Mouse (Mus musculus): ENCODE results near the gene Ube2f. TPM values are rescaled to one million over a fixed set of nuclear protein-coding genes. Genes with fewer than 3 reads are reported as not detected.

Ube2f gene
- polyA plus RNA-seq, 1 experiment from 2014 or later, result 49.1 TPM

DNA sequence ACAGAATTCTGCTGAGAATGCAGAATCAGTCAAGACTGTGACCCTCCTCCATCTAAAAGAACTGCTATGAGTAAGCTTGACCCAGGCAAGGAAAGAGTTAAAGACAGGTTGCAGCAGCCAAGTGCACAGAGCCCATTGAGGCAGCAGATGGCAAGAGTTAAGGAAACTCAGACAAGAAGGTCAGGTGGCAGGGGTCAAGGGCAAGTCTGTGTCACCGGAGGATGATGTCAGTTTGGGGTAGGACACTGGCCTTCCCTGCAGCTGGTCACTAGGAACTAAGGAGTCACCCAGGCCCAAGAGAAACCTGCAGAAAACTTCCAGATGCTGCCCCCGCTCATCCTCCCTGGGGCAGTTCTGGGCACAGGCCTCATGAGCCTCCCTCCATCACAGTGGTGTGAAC, 74.5 kb downstream of the Ube2f start:
- Histone ChIP-seq H3K27ac (ENCODE audit: low read depth) (no peak overlapping the region), H3K27me3 (ENCODE audit: insufficient read depth, low read length) (no peaks in the 10 kb centered on the region), H3K36me3 (replicated peaks; ENCODE audit: insufficient read depth, low read length) (no peaks in the 10 kb centered on the region), H3K9me3 (ENCODE audit: low read length) (no peaks in the 10 kb centered on the region), H3K4me2 (ENCODE audit: low read depth, low read length) (no peak overlapping the region), H3K9ac (replicated peaks) (no peak overlapping the region), H3K4me1 (ENCODE audit: insufficient read depth) (no peaks in the 10 kb centered on the region; the same call in 1 of the 2 replicates), H3K4me3 (ENCODE audit: low read depth, low read length) (no peak overlapping the region)
- DNase-seq, result no peak
- ATAC-seq, result no peak
- TF ChIP-seq EP300 (IDR thresholded peaks at IDR 0.05; ENCODE audit: low read depth), result no peak
- no peak for TF ChIP-seq CTCF (IDR thresholded peaks at IDR 0.05; ENCODE audit: low read depth)
- WGBS (ENCODE audit: insufficient replicate concordance), result 89% methylated on average over 2 of the region's 2 CpGs

- DNase-seq (no peak), ATAC-seq (no peak)
- Histone ChIP-seq H3K9me3 (ENCODE audit: low read length) (no peaks in the 10 kb centered on the region), H3K27ac (ENCODE audit: low read depth) (no peak overlapping the region), H3K4me3 (ENCODE audit: low read depth, low read length) (no peak overlapping the region), H3K4me1 (ENCODE audit: insufficient read depth) (no peaks in the 10 kb centered on the region; the same call in 1 of the 2 replicates), H3K36me3 (replicated peaks; ENCODE audit: insufficient read depth, low read length) (no peaks in the 10 kb centered on the region), H3K9ac (replicated peaks) (no peak overlapping the region), H3K4me2 (ENCODE audit: low read depth, low read length) (no peak overlapping the region), H3K27me3 (ENCODE audit: insufficient read depth, low read length) (no peaks in the 10 kb centered on the region)
- 41% methylated on average over 3 of the region's 4 CpGs for WGBS (ENCODE audit: insufficient replicate concordance)
- TF ChIP-seq CTCF (IDR thresholded peaks at IDR 0.05; ENCODE audit: low read depth) (no peak), EP300 (IDR thresholded peaks at IDR 0.05; ENCODE audit: low read depth) (no peak)
Measured at GRCm38 (mm10) chr1:91325488-91326042, 75.5 kb downstream of the Ube2f start.

GRCm38 (mm10) chr1:91332102-91332501, 82.0 kb downstream of the Ube2f start:
- no peaks in the 10 kb centered on the region for H3K9me3 ChIP-seq (ENCODE audit: low read length)
- DNase-seq (no peak), ATAC-seq (no peak)
- no peaks in the 10 kb centered on the region for H3K36me3 ChIP-seq (replicated peaks; ENCODE audit: insufficient read depth, low read length)
- TF ChIP-seq EP300 (IDR thresholded peaks at IDR 0.05; ENCODE audit: low read depth), result no peak
- no peak for TF ChIP-seq CTCF (IDR thresholded peaks at IDR 0.05; ENCODE audit: low read depth)
- no peak overlapping the region for H3K4me3 ChIP-seq (ENCODE audit: low read depth, low read length)
- WGBS (ENCODE audit: insufficient replicate concordance), result 55% methylated on average over 4 of the region's 4 CpGs
- no peaks in the 10 kb centered on the region for H3K4me1 ChIP-seq (ENCODE audit: insufficient read depth)
- no peaks in the 10 kb centered on the region for H3K27me3 ChIP-seq (ENCODE audit: insufficient read depth, low read length)
- H3K27ac ChIP-seq (ENCODE audit: low read depth), result no peak overlapping the region
- H3K9ac ChIP-seq (replicated peaks), result no peak overlapping the region
- no peak overlapping the region for H3K4me2 ChIP-seq (ENCODE audit: low read depth, low read length)

GRCm38 (mm10) chr1:91333582-91333981, 83.5 kb downstream of the Ube2f start:
- Histone ChIP-seq H3K27me3 (ENCODE audit: insufficient read depth, low read length) (no peaks in the 10 kb centered on the region), H3K9ac (replicated peaks) (no peak overlapping the region), H3K4me1 (ENCODE audit: insufficient read depth) (no peaks in the 10 kb centered on the region), H3K9me3 (ENCODE audit: low read length) (no peaks in the 10 kb centered on the region), H3K27ac (ENCODE audit: low read depth) (no peak overlapping the region), H3K4me3 (ENCODE audit: low read depth, low read length) (no peak overlapping the region), H3K36me3 (replicated peaks; ENCODE audit: insufficient read depth, low read length) (no peaks in the 10 kb centered on the region), H3K4me2 (ENCODE audit: low read depth, low read length) (no peak overlapping the region)
- ATAC-seq (no peak), DNase-seq (no peak)
- TF ChIP-seq CTCF (IDR thresholded peaks at IDR 0.05; ENCODE audit: low read depth), result no peak
- no peak for TF ChIP-seq EP300 (IDR thresholded peaks at IDR 0.05; ENCODE audit: low read depth)

DNA sequence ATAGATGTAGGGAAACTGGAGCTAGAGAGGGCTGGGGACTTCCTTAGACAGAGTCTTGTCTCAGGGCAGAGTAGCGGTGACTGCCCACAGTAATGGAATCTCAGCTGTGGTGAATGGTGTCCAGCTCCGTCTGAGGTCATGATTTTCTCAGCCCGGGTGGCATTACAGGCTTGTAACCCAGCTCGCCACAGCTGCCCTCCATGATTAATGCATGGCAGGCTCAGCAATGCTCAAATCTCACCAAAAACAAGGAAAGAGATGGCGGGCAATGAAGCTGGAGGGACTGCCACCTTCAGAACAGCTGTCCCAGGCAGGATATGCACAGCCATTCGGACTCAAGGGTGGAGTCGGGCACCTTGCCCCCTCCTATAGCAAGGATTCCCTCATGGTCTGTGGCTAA, 87.3 kb downstream of the Ube2f start:
- ATAC-seq (no peak), DNase-seq (no peak)
- H3K4me2 ChIP-seq (ENCODE audit: low read depth, low read length), result no peak overlapping the region
- H3K4me1 ChIP-seq (ENCODE audit: insufficient read depth), result no peaks in the 10 kb centered on the region
- no peaks in the 10 kb centered on the region for H3K9me3 ChIP-seq (ENCODE audit: low read length)
- no peaks in the 10 kb centered on the region for H3K36me3 ChIP-seq (replicated peaks; ENCODE audit: insufficient read depth, low read length)
- H3K27me3 ChIP-seq (ENCODE audit: insufficient read depth, low read length), result peaks cover under 1% of the 10 kb centered on the region; the same call in 1 of the 2 replicates
- 71% methylated on average over 7 of the region's 7 CpGs for WGBS (ENCODE audit: insufficient replicate concordance)
- no peak overlapping the region for H3K4me3 ChIP-seq (ENCODE audit: low read depth, low read length)
- no peak for TF ChIP-seq CTCF (IDR thresholded peaks at IDR 0.05; ENCODE audit: low read depth)
- TF ChIP-seq EP300 (IDR thresholded peaks at IDR 0.05; ENCODE audit: low read depth), result no peak
- no peak overlapping the region for H3K9ac ChIP-seq (replicated peaks)
- no peak overlapping the region for H3K27ac ChIP-seq (ENCODE audit: low read depth)

Other genes with a start within 250 kb of the Ube2f start
- 0.32 and 0.87 TPM in 2 replicates for gene Rbm44, start 105.2 kb upstream of the Ube2f start, polyA plus RNA-seq (2015; fragmentation: Nextera tagmentation; extraction: Ambion mirVana)
- 9.6 and 10.6 TPM in 2 replicates for gene Ramp1, start 70.5 kb upstream of the Ube2f start, polyA plus RNA-seq (2015; fragmentation: Nextera tagmentation; extraction: Ambion mirVana)
- gene Scly, start 48.0 kb downstream of the Ube2f start, polyA plus RNA-seq (2015; fragmentation: Nextera tagmentation; extraction: Ambion mirVana), result 26.3 and 26.5 TPM in 2 replicates
- 0.04 TPM in 1 of 2 replicates, not detected in the other for gene Espnl, start 71.8 kb downstream of the Ube2f start, polyA plus RNA-seq (2015; fragmentation: Nextera tagmentation; extraction: Ambion mirVana)
- gene Klhl30, start 100.7 kb downstream of the Ube2f start, polyA plus RNA-seq (2015; fragmentation: Nextera tagmentation; extraction: Ambion mirVana), result 0.06 and 0.12 TPM in 2 replicates
- 0.95 and 1.3 TPM in 2 replicates for gene Erfe, start 116.1 kb downstream of the Ube2f start, polyA plus RNA-seq (2015; fragmentation: Nextera tagmentation; extraction: Ambion mirVana)
- 40.3 and 42.8 TPM in 2 replicates for gene Ilkap, start 148.5 kb downstream of the Ube2f start, polyA plus RNA-seq (2015; fragmentation: Nextera tagmentation; extraction: Ambion mirVana)
- gene Hes6, start 163.7 kb downstream of the Ube2f start, polyA plus RNA-seq (2015; fragmentation: Nextera tagmentation; extraction: Ambion mirVana), result 33.1 and 35.0 TPM in 2 replicates
- 2.4 and 2.5 TPM in 2 replicates for gene Per2, start 209.0 kb downstream of the Ube2f start, polyA plus RNA-seq (2015; fragmentation: Nextera tagmentation; extraction: Ambion mirVana)
- 2.2 and 2.5 TPM in 2 replicates for gene Traf3ip1, start 244.3 kb downstream of the Ube2f start, polyA plus RNA-seq (2015; fragmentation: Nextera tagmentation; extraction: Ambion mirVana)

Data from liver, postnatal 0 days (tissue).